Mouse (Mus musculus) cerebellum, adult 9-11 months (tissue): ENCODE measurements around the gene Fyn.

Experiments
- DNase-seq: peaks from one replicate; pipeline ENCODE4 v3.0.0; 2022

Gene Fyn

DNA sequence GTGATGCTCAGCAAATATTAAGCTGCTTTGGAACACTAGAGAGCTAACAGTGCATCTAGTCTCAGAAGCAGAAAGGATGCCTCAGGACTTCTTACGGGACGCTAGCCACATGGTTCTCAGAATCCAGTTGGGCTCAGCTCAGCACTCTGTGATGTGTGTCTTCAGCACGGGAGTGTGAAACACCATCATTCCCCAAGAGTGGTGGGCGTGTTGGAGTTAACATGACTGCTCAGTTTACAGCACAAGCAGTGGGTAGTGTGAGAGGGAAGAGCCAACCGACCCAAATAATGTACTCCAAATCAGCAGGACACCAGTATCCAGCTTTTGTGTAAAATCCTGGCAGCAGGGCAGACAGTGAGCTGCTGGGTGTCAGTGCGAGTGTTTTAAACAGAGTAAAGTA is 116.2 kb downstream of the Fyn start:
- no peak for DNase-seq

GRCm38 (mm10) chr10:39485939-39486338 is 117.3 kb downstream of the Fyn start:
- no peak for DNase-seq

- DNase-seq: no peak
Observed at GRCm38 (mm10) chr10:39486501-39487450, 118.1 kb downstream of the Fyn start.

- no peak for DNase-seq
Observed at GRCm38 (mm10) chr10:39487740-39488415, 119.2 kb downstream of the Fyn start.

DNA sequence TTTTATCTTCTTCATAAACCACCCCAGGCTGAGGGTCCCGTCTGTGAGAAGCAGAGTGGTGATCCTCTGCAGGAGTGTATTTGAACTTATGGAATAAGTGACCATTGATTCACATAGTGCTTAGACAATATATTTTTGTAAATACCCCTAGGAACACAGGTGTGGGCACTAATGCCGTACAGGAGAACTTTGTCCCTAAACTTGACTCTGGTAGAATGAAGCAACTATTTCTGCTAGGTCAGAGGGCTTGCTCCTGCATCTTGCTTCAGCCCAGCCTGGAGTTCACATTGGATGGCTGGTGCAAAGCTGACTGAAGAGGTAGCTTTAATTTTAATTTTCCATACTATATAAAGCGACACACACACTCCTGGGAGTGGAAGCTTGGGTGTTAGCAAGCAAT is 119.9 kb downstream of the Fyn start:
- DNase-seq: no peak

- DNase-seq: no peak
Observed at GRCm38 (mm10) chr10:39488956-39489355, 120.3 kb downstream of the Fyn start.

DNA sequence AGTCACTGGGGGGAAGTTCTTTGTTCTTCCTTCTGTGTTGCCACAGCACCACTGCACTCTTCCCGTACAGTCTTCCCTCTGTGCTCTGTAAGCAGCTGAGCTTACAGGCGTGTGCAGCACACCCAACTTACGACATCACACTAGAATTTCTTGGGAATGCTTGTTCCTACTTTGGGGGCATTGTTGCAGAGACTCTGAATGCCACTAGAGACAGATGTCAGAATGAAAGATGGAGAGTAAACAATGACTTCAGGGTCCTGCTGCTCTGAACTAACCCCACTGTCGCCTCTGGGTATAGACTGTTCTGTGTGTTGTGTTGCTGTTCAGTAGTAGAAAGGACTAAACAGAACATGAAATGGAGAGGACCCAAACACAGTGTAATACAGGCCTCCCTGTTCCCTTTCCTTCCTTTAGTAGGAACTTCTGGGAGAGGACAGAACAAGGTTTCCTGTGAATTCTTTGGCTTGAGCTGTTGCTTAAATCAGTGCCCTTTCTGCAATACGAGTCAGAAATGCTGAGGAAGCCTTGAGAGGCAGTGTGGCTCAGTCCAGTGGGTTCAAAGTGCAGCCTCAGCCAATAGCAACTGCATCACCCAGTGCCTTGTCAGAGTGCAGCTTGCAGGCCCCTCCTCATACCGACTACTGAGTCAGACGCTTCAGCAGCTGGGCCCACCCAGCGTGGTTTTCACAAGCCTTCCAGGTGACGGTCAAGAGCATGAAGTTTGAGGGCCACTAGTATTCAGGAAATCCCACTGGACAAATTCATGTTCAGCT is 121.9 kb downstream of the Fyn start:
- no peak for DNase-seq

- no peak for DNase-seq
Observed at GRCm38 (mm10) chr10:39492146-39492545, 123.5 kb downstream of the Fyn start.

DNA sequence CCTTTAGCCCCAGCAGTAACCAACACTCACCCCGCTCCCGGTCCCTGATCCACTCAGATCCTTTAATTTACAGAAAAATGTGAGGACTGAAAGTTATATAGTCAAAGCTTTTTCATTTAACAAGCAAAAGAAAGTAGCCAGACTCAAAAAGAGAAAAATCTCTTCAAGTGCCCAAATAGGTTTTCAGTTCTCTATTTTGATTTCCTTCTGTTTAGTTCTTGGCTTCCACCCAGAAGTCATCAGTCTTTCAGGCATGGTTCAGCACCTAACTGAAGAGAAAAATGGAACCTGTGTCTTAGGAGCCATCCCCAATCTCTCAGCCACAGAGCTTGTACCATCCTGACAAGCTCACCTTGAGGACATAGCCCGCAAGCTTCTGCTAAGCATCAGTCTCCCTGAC is 124.4 kb downstream of the Fyn start:
- DNase-seq: no peak

GRCm38 (mm10) chr10:39498641-39499040 is 130.0 kb downstream of the Fyn start:
- no peak for DNase-seq

DNA sequence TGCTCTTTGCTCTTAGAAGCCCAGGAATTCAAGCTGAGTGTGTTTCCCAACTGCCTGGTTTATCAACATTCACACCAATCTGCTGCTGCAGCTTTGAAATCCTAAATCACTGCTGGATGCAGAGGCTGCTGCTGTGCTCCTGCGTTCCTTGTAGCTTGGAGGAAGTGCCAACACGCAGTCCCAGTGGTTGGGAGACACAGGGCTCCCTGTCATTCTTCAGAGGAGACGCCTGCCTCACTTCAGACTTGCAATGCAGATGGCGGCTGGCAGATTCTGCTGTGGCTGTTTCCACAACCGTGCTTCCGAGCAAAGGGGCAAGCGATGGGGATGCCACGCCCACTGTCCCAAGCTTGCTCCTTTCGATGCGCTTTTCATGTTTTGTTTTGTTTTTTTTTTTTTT is 132.9 kb downstream of the Fyn start:
- no peak for DNase-seq

DNA sequence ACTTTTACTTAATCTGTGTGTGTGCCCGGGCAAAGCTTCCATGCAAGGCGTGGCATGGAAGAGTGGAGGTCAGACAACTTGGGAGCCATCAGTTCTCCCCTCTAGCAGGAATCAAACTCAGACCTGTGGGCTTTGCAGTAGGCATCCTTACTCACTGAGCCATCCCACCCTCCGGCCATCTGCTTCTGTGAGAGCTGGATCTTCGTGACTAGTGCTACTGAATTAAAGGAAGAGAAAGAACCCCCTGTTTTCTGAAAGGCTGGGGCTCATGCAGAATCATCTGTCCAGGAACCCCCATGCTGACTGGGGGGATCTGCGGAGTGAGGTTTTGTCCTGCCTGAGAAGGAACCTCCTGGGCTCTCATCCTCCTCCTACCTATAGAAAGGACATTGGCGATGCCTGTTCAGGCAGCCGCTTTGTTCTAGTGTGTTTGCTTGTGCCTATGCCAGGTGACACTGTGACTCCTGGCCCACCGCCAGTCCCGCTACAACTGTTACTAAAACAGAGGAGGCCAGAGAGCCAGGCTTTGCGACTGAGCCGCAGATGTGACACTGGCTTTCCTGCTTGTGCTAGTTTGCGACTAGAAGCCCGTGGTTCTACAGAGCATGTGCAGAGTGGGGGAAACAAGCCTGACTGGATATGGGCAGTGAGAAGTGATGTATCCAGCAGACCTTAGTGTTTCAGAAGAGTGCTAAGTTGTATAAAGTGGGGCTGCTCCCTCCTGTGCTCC is 133.5 kb downstream of the Fyn start:
- peak; percentile 80 for DNase-seq

DNA sequence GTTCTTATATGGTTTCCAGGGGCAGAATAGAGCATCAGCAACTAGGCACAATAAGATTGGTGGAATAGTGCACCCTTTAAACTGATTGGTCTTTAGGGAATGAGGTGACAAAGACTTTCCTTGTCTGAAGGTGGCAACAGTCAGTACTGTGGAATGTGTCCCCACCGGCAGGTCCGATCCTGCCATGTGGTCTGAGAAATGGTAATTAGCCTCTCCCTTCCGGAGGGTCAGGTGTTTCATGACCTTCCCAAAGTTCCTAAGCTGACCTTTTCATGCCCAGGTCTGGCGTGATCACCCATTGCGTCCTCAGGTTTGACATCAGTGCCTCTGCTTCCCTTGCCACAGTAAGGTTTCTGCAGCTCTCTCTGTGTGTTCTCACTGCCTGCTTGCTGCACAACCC is 134.7 kb downstream of the Fyn start:
- DNase-seq: no peak

- no peak for DNase-seq
Observed at GRCm38 (mm10) chr10:39505007-39505406, 136.4 kb downstream of the Fyn start.

DNA sequence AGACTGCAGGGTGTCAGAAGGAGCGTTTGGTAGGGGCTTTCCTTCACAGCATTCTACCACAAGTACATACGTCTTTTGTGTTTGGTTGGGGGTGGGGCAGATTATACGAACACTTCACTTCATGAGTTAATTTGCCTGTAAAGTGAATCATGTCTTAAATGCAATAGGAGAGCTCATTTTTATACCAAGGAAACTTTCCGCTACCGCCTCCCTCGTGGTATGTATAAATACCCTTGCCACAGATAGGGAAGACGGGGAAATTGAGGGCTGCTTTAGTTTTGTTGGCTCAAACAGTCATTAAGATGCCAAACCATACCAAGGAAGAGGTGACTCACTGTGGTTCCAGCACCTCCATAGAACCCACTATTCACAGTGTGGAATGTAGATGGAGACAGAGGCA is 137.0 kb downstream of the Fyn start:
- no peak for DNase-seq

DNA sequence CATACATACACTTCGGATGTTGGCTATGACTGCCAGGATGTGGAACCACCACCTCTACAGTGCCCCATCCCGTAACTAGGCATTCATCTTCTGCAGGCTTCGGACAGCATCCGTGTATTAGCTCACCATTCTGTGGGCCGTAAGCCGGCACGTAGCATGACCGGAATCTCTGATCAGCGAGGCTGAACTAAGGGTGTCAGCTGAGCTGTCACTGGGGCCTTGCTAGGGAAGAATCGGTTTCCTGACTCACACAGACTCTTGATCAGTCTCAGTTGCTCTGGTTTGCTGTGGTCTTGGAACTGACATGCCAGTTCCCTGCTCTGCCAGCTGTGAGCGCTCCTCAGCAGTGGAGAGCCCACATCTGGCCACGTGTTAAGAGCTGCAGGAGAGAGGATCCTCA is 137.7 kb downstream of the Fyn start:
- DNase-seq: no peak

- peak; percentile 80 for DNase-seq
Observed at GRCm38 (mm10) chr10:39506831-39507230, 138.2 kb downstream of the Fyn start.

GRCm38 (mm10) chr10:39508801-39509200 is 140.1 kb downstream of the Fyn start:
- no peak for DNase-seq

DNA sequence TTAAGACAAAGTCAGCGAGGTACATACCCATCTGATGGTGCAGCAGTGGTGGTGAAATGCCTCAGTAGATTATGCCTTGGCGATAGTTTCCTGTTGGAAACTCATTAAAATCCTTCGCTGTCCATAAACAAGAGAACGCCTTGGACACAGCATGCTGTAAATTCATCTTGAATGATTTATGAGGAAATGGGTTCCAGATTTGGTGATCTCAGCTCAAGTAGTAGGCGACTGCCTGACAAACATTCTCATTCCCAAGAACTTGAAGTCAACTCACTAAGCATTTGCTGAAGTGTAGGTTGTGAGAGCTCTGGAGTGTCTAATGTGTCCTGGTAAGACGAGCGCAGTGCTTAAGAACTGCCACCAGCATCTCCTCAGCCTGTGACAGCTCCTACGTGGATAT is 141.3 kb downstream of the Fyn start:
- no peak for DNase-seq

DNA sequence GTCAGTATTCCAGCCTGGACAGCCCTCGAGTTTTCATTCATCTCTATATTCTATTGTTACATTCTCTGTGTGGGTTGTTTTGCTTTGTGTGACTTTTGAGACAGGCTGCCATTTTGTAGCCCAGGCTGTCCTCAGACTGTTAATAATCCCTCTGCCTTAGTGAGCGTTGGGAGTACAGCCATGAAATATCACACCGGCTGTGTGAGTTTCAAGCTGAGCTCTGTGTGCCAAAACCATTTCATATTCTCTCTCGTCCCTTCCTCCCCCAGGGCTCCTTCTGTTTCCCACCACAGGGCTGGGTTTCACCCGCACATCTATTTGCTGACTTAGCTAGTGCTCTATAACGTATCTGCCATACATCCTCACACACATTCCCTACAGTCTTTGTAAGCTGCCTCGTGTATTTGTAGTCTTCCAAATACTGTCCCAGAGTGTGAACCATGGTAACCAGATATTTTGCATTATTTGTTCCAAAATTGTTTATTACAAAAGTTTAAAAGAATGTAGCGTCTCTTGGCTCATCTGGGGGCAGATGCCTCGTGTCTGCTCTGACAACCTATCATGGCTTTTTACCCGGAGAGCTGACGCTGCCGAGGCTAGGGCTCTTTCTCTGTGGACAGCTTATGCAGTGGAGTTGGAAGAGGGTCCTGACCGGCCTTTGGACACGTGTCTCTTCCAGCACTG is 144.1 kb downstream of the Fyn start:
- DNase-seq: no peak

DNA sequence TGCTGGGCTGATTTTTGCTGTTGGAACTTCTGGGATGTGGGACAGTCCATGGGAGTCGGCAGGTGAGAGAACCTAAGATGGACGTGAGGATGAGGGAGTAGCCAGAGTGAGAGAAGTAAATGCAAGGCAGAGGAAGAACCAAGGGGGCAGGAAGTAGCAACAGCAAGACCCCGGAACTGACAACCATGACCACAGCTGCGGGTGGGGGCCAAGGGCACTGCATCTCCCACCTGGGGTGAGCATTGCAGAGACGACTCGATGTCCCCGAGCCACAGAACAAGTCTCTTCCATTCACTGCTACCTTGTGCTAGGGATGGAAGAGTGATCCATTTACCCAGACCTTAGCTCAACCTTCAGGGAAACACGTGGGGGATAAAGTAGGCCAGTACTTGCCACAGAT is 146.3 kb downstream of the Fyn start:
- no peak for DNase-seq

DNA sequence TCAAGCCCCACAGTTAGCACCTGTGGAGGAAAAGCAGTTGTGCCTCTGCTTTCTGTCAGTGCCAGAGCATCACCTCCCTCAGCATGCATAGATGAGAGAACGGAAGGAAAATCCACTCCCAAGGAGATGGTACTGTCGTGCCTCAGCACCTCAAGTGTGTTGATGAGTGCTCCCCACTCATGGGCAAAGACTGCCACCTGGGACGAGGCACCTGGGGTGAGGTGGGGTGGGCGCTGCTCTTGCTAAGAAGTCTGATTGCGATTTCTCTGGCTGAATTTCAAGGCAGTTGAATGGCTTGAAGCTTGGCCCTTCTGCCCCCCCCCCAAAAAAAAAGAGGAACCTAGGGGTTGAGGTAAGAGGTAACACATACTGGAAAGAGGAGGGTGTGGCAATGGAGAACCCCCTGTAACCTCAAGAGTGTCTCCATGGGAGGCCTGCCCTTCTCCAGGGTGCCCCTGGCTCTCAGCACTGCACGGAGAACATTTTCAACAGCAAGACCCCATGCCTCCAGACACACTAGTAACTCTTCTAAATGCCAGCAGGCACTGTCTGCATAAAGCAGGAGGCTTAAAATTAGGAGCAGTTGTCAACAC is 148.0 kb downstream of the Fyn start:
- no peak for DNase-seq
